8 mouse cellular contexts compared by ENCODE assay signal in genomic region chr1:182439546-182440222, GRCm38 (mm10). TPM values are rescaled to one million over a fixed set of nuclear protein-coding genes. Genes with fewer than 3 reads are reported as not detected.
DNase-seq lines count a peak whose midpoint lies in the region; ATAC-seq and TF ChIP-seq lines count a peak whose summit lies in the region.

No protein-coding gene starts in this region.

- H3K27ac ChIP-seq in lung, postnatal 0 days (ENCODE audit: low read length): peak overlapping the region; percentile 27; the same call in 1 of the 2 replicates
- no peak overlapping the region for H3K27ac ChIP-seq in intestine, embryonic 16.5 days (ENCODE audit: low read length)

- peaks cover 3% of the 10 kb centered on the region; the same call in 1 of the 2 replicates for H3K4me1 ChIP-seq in lung, postnatal 0 days (ENCODE audit: insufficient read depth, low read depth, low read length)
- no peaks in the 10 kb centered on the region for H3K4me1 ChIP-seq in intestine, embryonic 16.5 days (ENCODE audit: control insufficient read depth, insufficient read depth, low read length)

- no peak for TF ChIP-seq POLR2A in brain, embryonic 14.5 days (IDR thresholded peaks at IDR 0.05; ENCODE audit: borderline replicate concordance, extremely low read depth, insufficient read depth, insufficient read length, poor library complexity, severe bottlenecking)

- ATAC-seq in lung, postnatal 0 days: peak; percentile 87
- no peak for ATAC-seq in intestine, embryonic 16.5 days

- WGBS in lung, postnatal 0 days: 54% methylated on average over 5 of the region's 5 CpGs
- 61% methylated on average over 5 of the region's 5 CpGs for WGBS in intestine, embryonic 16.5 days

- TF ChIP-seq EP300 in lung, postnatal 0 days (IDR thresholded peaks at IDR 0.05): peak; percentile 43; the same call in 1 of the 2 replicates

- DNase-seq in layer of hippocampus, adult 11-12 months (ENCODE audit: low spot score): peak; percentile 57
- no peak for DNase-seq in layer of hippocampus, adult 9-10 months (ENCODE audit: low spot score)
- DNase-seq in brain, embryonic 14.5 days (ENCODE audit: low read depth): peak; percentile 39
- DNase-seq in heart, postnatal 4 days: peak; percentile 86
- peak; percentile 74 for DNase-seq in lung, postnatal 0 days (ENCODE audit: low spot score)
- DNase-seq in embryo, embryonic 9.5 days (ENCODE audit: extremely low spot score): no peak
- DNase-seq in frontal cortex, postnatal 10 days (ENCODE audit: low spot score in 2 of 2): no peak

- no peak overlapping the region for H3K9ac ChIP-seq in lung, postnatal 0 days (replicated peaks; ENCODE audit: low read depth)
- no peak overlapping the region for H3K9ac ChIP-seq in intestine, embryonic 16.5 days (ENCODE audit: low read depth, low read length)

- no peak overlapping the region for H3K4me2 ChIP-seq in lung, postnatal 0 days (replicated peaks; ENCODE audit: low read depth, low read length)
- H3K4me2 ChIP-seq in intestine, embryonic 16.5 days (ENCODE audit: low read depth, low read length): no peak overlapping the region

- no peak for TF ChIP-seq CTCF in brain, embryonic 14.5 days (IDR thresholded peaks at IDR 0.05; ENCODE audit: borderline replicate concordance, extremely low read depth, insufficient read depth, insufficient read length)
- no peak for TF ChIP-seq CTCF in lung, postnatal 0 days (IDR thresholded peaks at IDR 0.05)

- no peaks in the 10 kb centered on the region for H3K27me3 ChIP-seq in lung, postnatal 0 days (replicated peaks; ENCODE audit: insufficient read depth, low read length)
- no peaks in the 10 kb centered on the region for H3K27me3 ChIP-seq in intestine, embryonic 16.5 days (replicated peaks; ENCODE audit: control insufficient read depth, insufficient read depth, low read length)

- H3K4me3 ChIP-seq in lung, postnatal 0 days (ENCODE audit: low read depth, low read length): no peak overlapping the region
- H3K4me3 ChIP-seq in intestine, embryonic 16.5 days (ENCODE audit: low read length): no peak overlapping the region

- H3K9me3 ChIP-seq in lung, postnatal 0 days (ENCODE audit: low read length): no peaks in the 10 kb centered on the region
- no peaks in the 10 kb centered on the region for H3K9me3 ChIP-seq in intestine, embryonic 16.5 days (ENCODE audit: control insufficient read depth, low read length)

- H3K36me3 ChIP-seq in lung, postnatal 0 days (ENCODE audit: insufficient read depth, low read length): peaks cover 27% of the 10 kb centered on the region
- peaks cover 18% of the 10 kb centered on the region for H3K36me3 ChIP-seq in intestine, embryonic 16.5 days (ENCODE audit: control insufficient read depth, insufficient read depth, low read length)

RNA-seq across cellular contexts. Expression of gene Trp53bp2, which starts 30.7 kb away (rescaled TPM):
- polyA plus RNA-seq in brain, embryonic 14.5 days (2012; rRNA removed): 32.0 and 34.8 TPM in 2 replicates
- 10 to 100 TPM; 20.4 to 20.5 TPM for total RNA-seq in heart, postnatal 4 days (2021)
- polyA plus RNA-seq in lung, postnatal 0 days (2015; fragmentation: Nextera tagmentation; extraction: Ambion mirVana): 27.0 and 30.1 TPM in 2 replicates
- polyA plus RNA-seq in intestine, embryonic 16.5 days (2015; fragmentation: Nextera tagmentation; extraction: Ambion mirVana): 16.3 and 18.4 TPM in 2 replicates

Comparison
In these comparisons a context has a peak if more than half of its experiments do, and no peak if none do; other contexts are left out.
1. DNase-seq: peak in layer of hippocampus, adult 11-12 months (single experiment), brain, embryonic 14.5 days (single experiment), heart, postnatal 4 days (single experiment) and lung, postnatal 0 days (single experiment); none in layer of hippocampus, adult 9-10 months (single experiment), embryo, embryonic 9.5 days (single experiment) and frontal cortex, postnatal 10 days (0 of 2).